Mouse (Mus musculus) MEL (cell line): Measurements from ENCODE around the gene Gm9817.

ENCODE experiments used
- CTCF ChIP-seq, 3 experiments: IDR thresholded peaks in 2 of 3; conservative IDR thresholded peaks in 1 of 3; 2 replicates each; pipeline ENCODE4 v1.5.1; 2011 to 2012; ENCODE audit warnings: low read length in 3 of 3, low read depth in 2 of 3, mild to moderate bottlenecking in 2 of 3, improper control_type of control experiment in 1 of 3, inconsistent platforms in 1 of 3, mixed read lengths in 1 of 3, moderate library complexity in 1 of 3; ENCODE audit not compliant: control insufficient read depth in 1 of 3, insufficient read depth in 1 of 3, poor library complexity in 1 of 3, severe bottlenecking in 1 of 3
- MAFK ChIP-seq: IDR thresholded peaks from 2 replicates; pipeline ENCODE4 v1.6.1; 2011; ENCODE audit warnings: low read depth, mild to moderate bottlenecking, low read length, improper control_type of control experiment, borderline replicate concordance
- NELFE ChIP-seq: IDR thresholded peaks from 2 replicates; pipeline ENCODE4 v1.6.1; 2011; ENCODE audit warnings: low read depth, low read length, improper control_type of control experiment
- POLR2A ChIP-seq, 2 experiments: IDR thresholded peaks; 2 replicates each; pipeline ENCODE4 v1.6.1; 2011 to 2012; ENCODE audit warnings: low read length in 2 of 2, mild to moderate bottlenecking in 2 of 2, control low read depth in 1 of 2, improper control_type of control experiment in 1 of 2, low read depth in 1 of 2, moderate library complexity in 1 of 2; ENCODE audit not compliant: control insufficient read depth in 1 of 2, insufficient read depth in 1 of 2, poor library complexity in 1 of 2
- RAD21 ChIP-seq: IDR thresholded peaks from 2 replicates; pipeline ENCODE4 v1.6.1; 2011; ENCODE audit warnings: mild to moderate bottlenecking, low read depth, low read length, improper control_type of control experiment
- SMC3 ChIP-seq: IDR thresholded peaks from 2 replicates; pipeline ENCODE4 v1.6.1; 2011; ENCODE audit warnings: low read depth, low read length, improper control_type of control experiment
- TAL1 ChIP-seq: IDR thresholded peaks from 2 replicates; pipeline ENCODE4 v1.6.1; 2012; ENCODE audit warnings: mild to moderate bottlenecking, inconsistent platforms, low read length, moderate library complexity, mixed read lengths
- UBTF ChIP-seq: IDR thresholded peaks from 2 replicates; pipeline ENCODE4 v1.6.1; 2012; ENCODE audit warnings: low read depth, mild to moderate bottlenecking, inconsistent platforms, low read length, improper control_type of control experiment, moderate library complexity, borderline replicate concordance; ENCODE audit not compliant: insufficient read depth
- USF1 ChIP-seq: IDR thresholded peaks from 2 replicates; pipeline ENCODE4 v1.6.1; 2014; ENCODE audit warnings: low read depth, mild to moderate bottlenecking, inconsistent platforms, low read length, improper control_type of control experiment, moderate library complexity

GRCm38 (mm10) chr13:45075012-45075411 is 3.5 kb upstream of the Gm9817 start:
- TF ChIP-seq USF1 (no peak), CTCF (IDR thresholded peaks at IDR 0.05 in 2 of 3, conservative IDR thresholded peaks at IDR 0.05 in 1 of 3; ENCODE audit: control insufficient read depth in 1 of 3, insufficient read depth in 1 of 3, low read depth in 2 of 3, low read length in 3 of 3, poor library complexity in 1 of 3, severe bottlenecking in 1 of 3) (no peak), SMC3 (no peak), POLR2A (IDR thresholded peaks at IDR 0.05; ENCODE audit: control insufficient read depth in 1 of 2, insufficient read depth in 1 of 2, low read depth in 1 of 2, low read length in 2 of 2, poor library complexity in 1 of 2) (no peak), RAD21 (no peak), NELFE (no peak), UBTF (no peak), TAL1 (no peak), MAFK (no peak)
